Mouse (Mus musculus) limb, embryonic 10.5 days (tissue): ENCODE data around the gene Snx32. TPM values are rescaled to one million over a fixed set of nuclear protein-coding genes. Genes with fewer than 3 reads are reported as not detected.

ENCODE experiments used
- DNase-seq: peaks from one replicate; pipeline ENCODE4 v3.0.0-alpha.2; 2017; ENCODE audit warnings: low spot score
- H3K27ac ChIP-seq: fragments of 300-500 bp; sonication (generic); 2 replicates; pipeline ENCODE4 v1.5.1; 2016; ENCODE audit warnings: mild to moderate bottlenecking
- H3K27me3 ChIP-seq: fragments of 300-500 bp; sonication (generic); 2 replicates; pipeline ENCODE4 v1.6.1; 2016; ENCODE audit warnings: low read depth, mild to moderate bottlenecking; ENCODE audit not compliant: poor library complexity, severe bottlenecking
- H3K36me3 ChIP-seq: fragments of 300-500 bp; sonication (generic); 2 replicates; pipeline ENCODE4 v1.6.1; 2016; ENCODE audit warnings: mild to moderate bottlenecking, moderate library complexity
- H3K4me1 ChIP-seq: fragments of 300-500 bp; sonication (generic); 2 replicates; pipeline ENCODE4 v1.6.1; 2016
- H3K4me3 ChIP-seq: fragments of 300-500 bp; sonication (generic); 2 replicates; pipeline ENCODE4 v1.5.1; 2016; ENCODE audit warnings: mild to moderate bottlenecking, moderate library complexity
- H3K9me3 ChIP-seq: fragments of 300-500 bp; sonication (generic); replicated peaks from 2 replicates; pipeline ENCODE4 v1.6.1; 2016; ENCODE audit warnings: mild to moderate bottlenecking
- WGBS: fragments of 180-500 bp; shearing (Covaris S2); methylation state at CpG from one replicate; pipeline ENCODE4 v1.1.7; 2016; 5-methylcytosine and 5-hydroxymethylcytosine counted together
- polyA plus RNA-seq: library from polyadenylated mRNA; unstranded; fragments of >200 nt; fragmentation: Nextera tagmentation; extraction: Ambion mirVana; gene quantifications from 2 replicates; pipeline ENCODE4 v1.2.1, GENCODE M21; 2016

Gene Snx32
- polyA plus RNA-seq, 1 experiment from 2014 or later: 7.0 TPM

DNA sequence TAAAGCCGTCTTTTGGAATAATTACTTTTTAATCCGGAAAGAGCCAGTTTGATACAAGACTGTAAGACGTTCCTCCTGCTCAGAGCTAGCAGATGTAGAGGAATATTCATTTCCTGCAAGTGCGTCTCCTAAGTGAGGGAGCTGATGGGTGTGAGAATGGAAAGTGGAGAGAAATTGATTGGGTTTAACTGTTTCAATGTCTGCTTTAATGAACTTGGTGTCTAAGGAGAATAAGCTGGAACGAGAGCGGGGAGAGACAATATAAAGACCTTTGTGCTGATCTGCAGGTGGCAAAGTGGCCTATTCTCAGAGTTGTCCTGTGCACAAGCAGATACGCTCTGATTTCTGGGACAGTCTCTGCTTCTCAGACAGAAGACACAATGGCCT lies 19.8 kb upstream of the Snx32 start:
- H3K4me3 ChIP-seq: no peak overlapping the region
- no peak overlapping the region for H3K27ac ChIP-seq
- 80% methylated on average over 7 of the region's 7 CpGs for WGBS
- H3K9me3 ChIP-seq: no peaks in the 10 kb centered on the region
- H3K27me3 ChIP-seq: peaks cover 9% of the 10 kb centered on the region
- H3K36me3 ChIP-seq: no peaks in the 10 kb centered on the region
- H3K4me1 ChIP-seq: peaks cover 11% of the 10 kb centered on the region
- no peak for DNase-seq

DNA sequence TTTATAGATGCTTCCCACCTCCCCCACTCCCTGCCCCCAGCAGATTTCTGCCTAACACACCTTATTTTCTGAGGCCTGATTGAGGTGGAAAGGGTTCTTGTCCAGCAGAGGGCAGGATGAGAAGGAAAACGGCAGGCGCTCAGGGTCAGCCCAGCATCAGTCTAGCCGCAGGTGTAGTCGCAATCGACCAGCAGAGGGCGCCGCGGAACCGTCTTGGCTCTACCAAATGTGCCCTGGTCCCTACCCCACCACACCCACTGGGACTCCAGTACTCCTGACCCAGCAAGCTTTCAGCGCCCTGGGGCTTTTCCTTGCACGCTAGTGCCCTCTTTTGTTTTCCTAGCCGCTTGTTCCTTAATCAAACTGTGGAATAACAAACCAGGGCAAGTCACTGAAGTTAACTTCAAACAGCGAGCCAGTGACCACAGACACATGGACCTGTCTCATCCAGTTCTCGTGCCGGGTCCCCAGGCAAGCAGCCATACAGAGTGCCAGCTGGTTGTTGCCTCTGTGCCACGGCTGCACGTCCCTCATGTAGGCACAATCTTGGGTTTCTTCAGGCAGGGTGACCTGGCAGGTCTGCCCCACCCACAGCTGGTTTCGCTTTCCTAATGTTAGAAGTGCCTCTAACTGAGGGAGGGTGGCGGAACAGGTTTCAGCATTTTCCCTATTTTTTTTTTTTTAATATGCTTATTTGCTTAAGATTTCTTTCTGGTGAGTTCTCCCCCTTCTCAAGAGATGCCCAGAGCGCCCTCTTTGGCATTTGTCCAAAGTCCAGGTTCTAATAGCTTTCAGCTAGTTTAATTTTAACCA lies 19.2 kb upstream of the Snx32 start:
- WGBS: 19% methylated on average over 20 of the region's 20 CpGs
- Histone ChIP-seq H3K4me3 (peak overlapping the region; percentile 1; the same call in 1 of the 2 replicates), H3K27me3 (peaks cover 9% of the 10 kb centered on the region), H3K4me1 (peaks cover 11% of the 10 kb centered on the region), H3K9me3 (no peaks in the 10 kb centered on the region), H3K36me3 (no peaks in the 10 kb centered on the region), H3K27ac (no peak overlapping the region)
- DNase-seq: peak; percentile 99

DNA sequence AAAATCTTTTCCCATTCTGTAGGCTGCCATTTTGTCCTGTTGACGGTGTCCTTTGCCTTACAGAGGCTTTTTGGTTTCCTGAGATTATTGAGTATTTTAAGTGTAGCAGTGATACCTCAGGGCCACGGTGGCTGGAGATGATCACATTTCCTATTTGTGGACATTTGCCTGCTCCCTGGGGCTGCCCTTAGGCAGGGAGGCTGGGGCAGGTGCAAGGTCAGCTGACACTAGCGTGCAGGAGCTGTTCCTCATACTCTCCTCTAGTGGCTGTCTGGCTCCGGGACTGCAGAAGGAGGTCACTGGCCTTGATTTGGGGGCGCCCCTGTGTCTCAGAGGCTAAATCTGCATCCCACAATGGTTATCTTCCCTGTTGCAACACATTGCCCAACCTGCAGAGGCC lies 14.9 kb upstream of the Snx32 start:
- no peak for DNase-seq
- Histone ChIP-seq H3K4me3 (no peak overlapping the region), H3K27ac (no peak overlapping the region), H3K27me3 (peaks cover 3% of the 10 kb centered on the region; the same call in 1 of the 2 replicates), H3K9me3 (no peaks in the 10 kb centered on the region), H3K36me3 (no peaks in the 10 kb centered on the region), H3K4me1 (peaks cover 4% of the 10 kb centered on the region)
- WGBS: 73% methylated on average over 5 of the region's 5 CpGs

DNA sequence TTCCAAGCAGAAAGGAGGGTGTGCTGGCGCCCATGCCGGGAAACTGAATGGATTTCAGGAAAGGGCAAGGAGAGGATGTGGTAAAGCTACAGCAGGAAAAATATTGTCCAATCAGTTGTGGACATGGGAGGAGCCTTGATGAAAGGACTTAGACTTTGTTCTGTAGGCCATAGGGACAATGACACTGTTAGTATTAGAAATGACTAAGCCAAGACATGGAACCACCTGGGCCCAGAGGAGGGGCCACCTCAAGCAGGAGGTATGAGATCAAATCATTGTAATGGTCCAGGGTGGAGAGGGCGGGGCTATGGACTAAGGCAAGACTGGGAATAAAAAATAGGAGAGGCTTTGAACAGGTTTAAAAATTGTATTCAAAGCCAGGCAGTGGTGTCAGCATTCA lies 8.4 kb upstream of the Snx32 start:
- H3K27me3 ChIP-seq: no peaks in the 10 kb centered on the region
- H3K9me3 ChIP-seq: no peaks in the 10 kb centered on the region
- H3K27ac ChIP-seq: no peak overlapping the region
- no peaks in the 10 kb centered on the region for H3K36me3 ChIP-seq
- no peak overlapping the region for H3K4me3 ChIP-seq
- DNase-seq: no peak
- WGBS: 86% methylated on average over 3 of the region's 3 CpGs
- 0 out of 2 replicates have a peak, but pooled peaks cover 2% of the 10 kb centered on the region for H3K4me1 ChIP-seq

DNA sequence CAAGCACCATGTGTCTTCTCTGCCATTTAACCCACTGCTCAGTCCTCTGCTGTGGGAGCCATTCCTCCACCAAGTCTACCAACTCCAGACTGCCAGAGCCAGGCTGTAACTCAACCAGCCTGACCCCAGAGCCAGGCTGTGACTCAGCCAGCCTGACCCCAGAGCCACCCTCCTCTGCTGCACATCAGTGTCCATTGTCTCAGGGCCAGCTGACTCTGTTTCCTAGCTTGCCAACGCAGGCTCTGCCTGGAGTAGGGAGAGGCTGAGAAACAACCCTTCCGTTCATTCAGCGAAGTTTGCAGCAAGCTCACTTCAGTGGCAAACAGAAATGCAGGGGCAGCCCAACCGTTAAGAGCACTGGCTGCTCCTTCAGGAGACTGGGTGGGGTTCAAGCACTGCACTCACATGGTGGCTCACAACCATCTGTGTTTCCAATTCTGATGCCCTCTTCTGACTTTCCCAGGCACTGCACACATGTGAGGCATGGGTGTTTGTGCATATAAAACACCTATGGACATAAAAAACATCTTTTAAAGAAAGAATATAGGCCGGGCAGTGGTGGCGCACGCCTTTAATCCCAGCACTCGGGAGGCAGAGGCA lies 6.7 kb upstream of the Snx32 start:
- no peak overlapping the region for H3K27ac ChIP-seq

GRCm38 (mm10) chr19:5515840-5516777 lies 5.8 kb upstream of the Snx32 start:
- Histone ChIP-seq H3K4me1 (peaks cover 5% of the 10 kb centered on the region), H3K36me3 (no peaks in the 10 kb centered on the region), H3K4me3 (no peak overlapping the region), H3K27ac (no peak overlapping the region), H3K27me3 (no peaks in the 10 kb centered on the region), H3K9me3 (no peaks in the 10 kb centered on the region)
- DNase-seq: no peak
- WGBS: 85% methylated on average over 7 of the region's 7 CpGs

More for the DNA sequence above, 6.7 kb upstream of the Snx32 start:
- H3K27me3 ChIP-seq: no peaks in the 10 kb centered on the region
- 0 out of 2 replicates have a peak, but pooled peaks cover 2% of the 10 kb centered on the region for H3K4me1 ChIP-seq
- H3K9me3 ChIP-seq: no peaks in the 10 kb centered on the region
- H3K36me3 ChIP-seq: no peaks in the 10 kb centered on the region
- WGBS: 81% methylated on average over 8 of the region's 8 CpGs
- no peak overlapping the region for H3K4me3 ChIP-seq
- DNase-seq: no peak

DNA sequence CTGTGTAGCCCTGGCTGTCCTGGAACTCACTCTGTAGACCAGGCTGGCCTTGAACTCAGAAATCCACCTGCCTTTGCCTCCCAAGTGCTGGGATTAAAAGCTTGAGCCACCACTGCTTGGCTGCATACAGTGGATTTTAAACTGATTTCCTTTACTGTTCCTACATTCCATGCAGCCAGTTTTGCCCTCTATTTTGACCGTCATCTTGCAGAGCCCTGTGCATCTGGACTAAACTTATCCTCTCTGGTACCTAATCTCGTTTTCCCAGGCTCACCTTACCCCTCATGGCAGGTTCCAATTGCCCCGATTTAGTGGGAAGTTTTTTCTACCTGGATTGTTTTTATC lies 2.6 kb upstream of the Snx32 start:
- no peak for DNase-seq
- WGBS: 83% methylated on average over 3 of the region's 3 CpGs
- Histone ChIP-seq H3K4me1 (peaks cover 21% of the 10 kb centered on the region), H3K4me3 (no peak overlapping the region), H3K9me3 (no peaks in the 10 kb centered on the region), H3K36me3 (no peaks in the 10 kb centered on the region), H3K27ac (no peak overlapping the region), H3K27me3 (no peaks in the 10 kb centered on the region)

- DNase-seq: no peak
- no peaks in the 10 kb centered on the region for H3K27me3 ChIP-seq
- H3K36me3 ChIP-seq: no peaks in the 10 kb centered on the region
- H3K27ac ChIP-seq: no peak overlapping the region
- H3K4me3 ChIP-seq: no peak overlapping the region
- WGBS: 86% methylated on average over 12 of the region's 12 CpGs
- H3K9me3 ChIP-seq: no peaks in the 10 kb centered on the region
- peaks cover 21% of the 10 kb centered on the region for H3K4me1 ChIP-seq
These were observed 2.0 kb upstream of the Snx32 start for GRCm38 (mm10) chr19:5512091-5513004.

DNA sequence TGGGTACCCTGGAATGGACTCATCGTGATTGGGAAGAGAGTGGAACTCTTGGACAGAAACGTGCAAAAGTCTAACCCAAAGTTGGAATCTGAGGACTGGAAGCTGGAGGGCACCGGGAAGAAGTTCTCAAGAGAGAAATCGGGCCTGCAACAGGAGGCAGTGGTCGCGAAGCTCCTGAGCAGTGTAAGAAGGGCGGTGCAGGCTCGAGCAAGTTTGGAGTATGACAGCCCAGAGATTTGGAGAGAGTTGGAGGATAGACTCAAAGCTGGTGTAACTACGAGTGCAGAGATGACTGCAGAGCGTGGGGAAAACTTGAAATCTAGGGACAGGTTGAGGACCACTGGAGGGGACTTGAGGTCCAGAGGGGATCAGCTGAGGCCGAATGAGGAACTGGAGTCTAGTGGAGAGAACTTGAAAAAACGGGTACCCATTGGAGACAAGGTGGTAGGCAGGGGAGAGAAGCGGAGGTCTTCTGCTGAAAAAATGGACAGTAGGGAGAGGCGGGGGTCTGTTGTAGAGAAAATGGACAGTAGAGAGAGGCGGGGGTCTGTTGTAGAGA lies 815 bp upstream of the Snx32 start:
- WGBS: 47% methylated on average over 15 of the region's 15 CpGs
- H3K27me3 ChIP-seq: no peaks in the 10 kb centered on the region

DNA sequence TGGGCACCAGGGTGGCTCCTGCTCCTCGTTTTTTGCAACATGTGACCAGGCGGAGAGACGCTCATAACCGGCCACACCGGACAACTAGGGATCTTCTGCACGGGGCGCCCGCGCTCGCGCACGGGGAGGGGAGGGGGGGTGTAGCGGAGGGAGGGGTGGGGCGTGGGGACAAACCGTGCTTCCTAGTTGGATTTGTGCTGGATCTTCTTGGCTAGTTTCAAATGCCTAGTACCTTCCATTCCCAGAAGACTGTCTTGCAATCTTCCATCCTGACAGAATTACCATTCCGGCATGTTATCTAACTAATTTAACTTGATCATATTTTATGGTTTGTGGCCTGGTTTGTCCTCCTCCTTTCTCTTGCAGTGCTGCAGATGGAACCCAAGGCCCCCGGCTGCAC lies 6.7 kb downstream of the Snx32 start, which contains the start of gene 1700020D05Rik:
Gene 1700020D05Rik (minus strand): TSS at position 101 of the 400 bp plus-strand sequence.
- Histone ChIP-seq H3K4me3 (no peak within 1 kb of the TSS), H3K4me1 (peaks cover 3% of the 10 kb centered on the region; the same call in 1 of the 2 replicates), H3K36me3 (peaks cover under 1% of the 10 kb centered on the region; the same call in 1 of the 2 replicates), H3K27me3 (no peaks in the 10 kb centered on the region), H3K27ac (no peak within 1 kb of the TSS), H3K9me3 (no peaks in the 10 kb centered on the region)
- 44% methylated on average over 17 of the region's 17 CpGs for WGBS
- no peak for DNase-seq

More for the DNA sequence above, 815 bp upstream of the Snx32 start:
- H3K36me3 ChIP-seq: no peaks in the 10 kb centered on the region
- peaks cover 22% of the 10 kb centered on the region for H3K4me1 ChIP-seq
- H3K9me3 ChIP-seq: no peaks in the 10 kb centered on the region
- no peak for DNase-seq
- H3K4me3 ChIP-seq: peak overlapping the region; percentile 54
- H3K27ac ChIP-seq: peak overlapping the region; percentile 81

DNA sequence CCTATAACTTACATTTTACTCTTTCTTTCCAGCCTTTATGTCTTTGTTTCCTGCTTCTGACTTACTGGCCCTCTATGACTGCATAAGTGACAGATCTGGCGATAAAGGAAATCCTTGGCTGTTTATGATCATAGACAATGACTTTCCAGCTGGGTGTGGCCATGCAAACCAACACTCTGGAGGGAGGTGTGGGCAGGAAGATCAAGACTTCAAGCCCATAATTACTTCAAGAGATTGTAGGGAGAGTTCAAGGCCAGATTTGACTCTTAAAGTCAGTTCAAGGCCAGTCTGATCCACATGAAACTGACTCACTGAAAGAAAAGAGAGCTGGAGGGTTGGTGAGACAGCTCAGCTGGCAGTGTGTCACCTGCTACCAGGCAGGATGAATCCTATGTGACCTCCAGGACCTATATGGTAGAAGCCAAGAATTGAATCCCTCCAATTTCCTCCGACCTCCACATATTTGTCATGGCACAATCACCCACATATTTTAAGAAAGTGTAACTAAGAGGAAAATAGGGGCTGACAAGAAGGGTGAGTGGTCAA lies 9.9 kb downstream of the Snx32 start:
- H3K9me3 ChIP-seq: no peaks in the 10 kb centered on the region
- no peaks in the 10 kb centered on the region for H3K27me3 ChIP-seq
- DNase-seq: no peak
- H3K4me3 ChIP-seq: no peak overlapping the region
- WGBS: 88% methylated on average over 2 of the region's 2 CpGs
- peaks cover 33% of the 10 kb centered on the region for H3K36me3 ChIP-seq
- no peak overlapping the region for H3K27ac ChIP-seq
- H3K4me1 ChIP-seq: no peaks in the 10 kb centered on the region
